Mouse (Mus musculus) G1E (cell line): ENCODE measurements around the gene Pitx1. TPM values are rescaled to one million over a fixed set of nuclear protein-coding genes. Genes with fewer than 3 reads are reported as not detected.

Experiments used
- ATAC-seq: 2 replicates; pipeline ENCODE4 v1.8.0; 2016; ENCODE audit warnings: mild to moderate bottlenecking; ENCODE audit not compliant: insufficient number of reproducible peaks, poor library complexity, low FRiP score, severe bottlenecking; ENCODE audit errors: extremely low read depth
- DNase-seq: peaks from one replicate; pipeline ENCODE4 v3.0.0; 2012; ENCODE audit warnings: low spot score
- H3K27me3 ChIP-seq: 2 replicates; pipeline ENCODE4 v1.6.1; 2012; ENCODE audit warnings: mild to moderate bottlenecking, low read length, inconsistent platforms; ENCODE audit not compliant: insufficient read depth
- H3K36me3 ChIP-seq: replicated peaks from 2 replicates; pipeline ENCODE3; 2012; ENCODE audit warnings: mild to moderate bottlenecking, inconsistent platforms
- H3K4me1 ChIP-seq: 2 replicates; pipeline ENCODE4 v1.6.1; 2012; ENCODE audit warnings: low read depth, low read length, inconsistent platforms, mixed read lengths; ENCODE audit not compliant: insufficient read depth
- H3K4me3 ChIP-seq: 2 replicates; pipeline ENCODE4 v1.5.1; 2012; ENCODE audit warnings: low read depth, mild to moderate bottlenecking, inconsistent platforms, low read length, moderate library complexity, mixed read lengths
- H3K9me3 ChIP-seq: replicated peaks from 2 replicates; pipeline ENCODE4 v1.6.1; 2012; ENCODE audit warnings: inconsistent platforms
- CTCF ChIP-seq: IDR thresholded peaks from 2 replicates; pipeline ENCODE4 v1.5.1; 2012; ENCODE audit warnings: low read depth, low read length, inconsistent platforms, mixed read lengths
- GATA1 ChIP-seq: IDR thresholded peaks from 2 replicates; pipeline ENCODE4 v1.6.1; 2012; ENCODE audit warnings: borderline replicate concordance, low read length, inconsistent platforms, mixed read lengths
- GATA2 ChIP-seq: IDR thresholded peaks from 2 replicates; pipeline ENCODE4 v1.6.1; 2012; ENCODE audit warnings: low read depth, low read length, inconsistent platforms, borderline replicate concordance
- POLR2AphosphoS5 ChIP-seq: IDR thresholded peaks from 2 replicates; pipeline ENCODE4 v1.6.1; 2012; ENCODE audit warnings: low read depth, low read length, inconsistent platforms; ENCODE audit not compliant: insufficient replicate concordance
- TAL1 ChIP-seq: conservative IDR thresholded peaks from 2 replicates; pipeline ENCODE4 v1.6.1; 2012; ENCODE audit warnings: low read depth, low read length, inconsistent platforms, mixed read lengths
- polyA plus RNA-seq: library from polyadenylated mRNA; stranded (reverse); fragments of >175 nt; gene quantifications from 2 replicates; pipeline ENCODE4 v1.2.3, GENCODE M21; 2012
- total RNA-seq, 2 experiments: library from RNA; stranded (forward) in 1 of 2; stranded (reverse) in 1 of 2; fragments of 200-1000 nt in 1 of 2; fragments of >200 nt in 1 of 2; fragmentation: Nextera tagmentation in 1 of 2; gene quantifications; 2 replicates each; pipeline ENCODE4 v1.2.3; 2014 to 2017

The Pitx1 gene
- total and polyA plus RNA-seq, 3 experiments: not detected

DNA sequence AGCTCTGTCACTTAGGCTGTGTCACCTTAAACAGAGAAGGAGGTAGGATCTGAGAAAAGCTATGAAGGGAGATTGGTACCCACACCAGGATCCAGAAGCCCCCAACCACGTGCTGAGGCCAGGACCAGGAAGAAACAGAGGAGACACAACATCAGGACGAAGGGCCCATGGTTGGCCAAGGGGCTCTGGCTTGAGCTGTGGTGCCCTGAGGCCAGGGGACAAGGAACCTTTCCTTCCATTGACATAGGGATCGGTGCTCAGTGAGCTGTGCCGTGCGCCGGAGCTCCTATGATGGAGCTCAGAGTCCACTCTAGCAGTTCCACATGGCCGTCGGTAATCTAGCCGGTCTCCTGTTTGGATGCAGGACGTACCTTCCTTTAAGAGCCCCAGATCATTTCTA is 26.3 kb downstream of the Pitx1 start:
- H3K9me3 ChIP-seq: no peaks in the 10 kb centered on the region
- no peak overlapping the region for H3K4me3 ChIP-seq
- DNase-seq: no peak
- H3K4me1 ChIP-seq: no peaks in the 10 kb centered on the region
- no peaks in the 10 kb centered on the region for H3K36me3 ChIP-seq
- ATAC-seq: no peak
- H3K27me3 ChIP-seq: peaks cover 7% of the 10 kb centered on the region
- TF ChIP-seq CTCF (no peak), POLR2AphosphoS5 (no peak), GATA1 (no peak), TAL1 (no peak), GATA2 (no peak)

- H3K4me1 ChIP-seq: no peaks in the 10 kb centered on the region
- no peaks in the 10 kb centered on the region for H3K9me3 ChIP-seq
- ATAC-seq (no peak), DNase-seq (no peak)
- H3K4me3 ChIP-seq: no peak overlapping the region
- TF ChIP-seq GATA2 (no peak), GATA1 (no peak), POLR2AphosphoS5 (no peak), TAL1 (no peak), CTCF (no peak)
- H3K27me3 ChIP-seq: peaks cover 9% of the 10 kb centered on the region
- H3K36me3 ChIP-seq: no peaks in the 10 kb centered on the region
These were observed 26.9 kb downstream of the Pitx1 start for GRCm38 (mm10) chr13:55809041-55809623.

GRCm38 (mm10) chr13:55803973-55804372 is 32.0 kb downstream of the Pitx1 start:
- ATAC-seq: no peak

GRCm38 (mm10) chr13:55801246-55801645 is 34.7 kb downstream of the Pitx1 start:
- H3K4me3 ChIP-seq: no peak overlapping the region
- no peak for DNase-seq
- H3K9me3 ChIP-seq: no peaks in the 10 kb centered on the region
- no peaks in the 10 kb centered on the region for H3K4me1 ChIP-seq
- no peaks in the 10 kb centered on the region for H3K36me3 ChIP-seq
- ATAC-seq: no peak
- no peak for TF ChIP-seq TAL1
- no peak for TF ChIP-seq GATA1
- no peak for TF ChIP-seq CTCF
- no peak for TF ChIP-seq GATA2
- no peak for TF ChIP-seq POLR2AphosphoS5
- peaks cover 9% of the 10 kb centered on the region for H3K27me3 ChIP-seq

More at GRCm38 (mm10) chr13:55803973-55804372, 32.0 kb downstream of the Pitx1 start:
- no peak for TF ChIP-seq CTCF
- TF ChIP-seq TAL1: no peak
- no peak for TF ChIP-seq GATA1
- TF ChIP-seq GATA2: no peak
- H3K4me1 ChIP-seq: no peaks in the 10 kb centered on the region
- H3K4me3 ChIP-seq: no peak overlapping the region
- no peaks in the 10 kb centered on the region for H3K9me3 ChIP-seq
- no peaks in the 10 kb centered on the region for H3K36me3 ChIP-seq
- DNase-seq: no peak
- peaks cover 7% of the 10 kb centered on the region for H3K27me3 ChIP-seq

- DNase-seq (no peak), ATAC-seq (no peak)
- no peaks in the 10 kb centered on the region for H3K27me3 ChIP-seq
- no peaks in the 10 kb centered on the region for H3K4me1 ChIP-seq
- no peaks in the 10 kb centered on the region for H3K36me3 ChIP-seq
- H3K9me3 ChIP-seq: no peaks in the 10 kb centered on the region
- no peak overlapping the region for H3K4me3 ChIP-seq
- TF ChIP-seq GATA1: no peak
- no peak for TF ChIP-seq POLR2AphosphoS5
- TF ChIP-seq CTCF: no peak
- no peak for TF ChIP-seq TAL1
- TF ChIP-seq GATA2: no peak
These were observed 49.9 kb downstream of the Pitx1 start for GRCm38 (mm10) chr13:55786120-55786519.

- Histone ChIP-seq H3K27me3 (no peaks in the 10 kb centered on the region), H3K4me1 (no peaks in the 10 kb centered on the region), H3K9me3 (no peaks in the 10 kb centered on the region), H3K36me3 (no peaks in the 10 kb centered on the region), H3K4me3 (no peak within 1 kb of the TSS)
- TF ChIP-seq POLR2AphosphoS5 (no peak), CTCF (no peak), GATA1 (no peak), GATA2 (no peak)
- no peak for ATAC-seq
- no peak for DNase-seq
These were observed 51.7 kb downstream of the Pitx1 start, which contains the start of gene Catsper3 for GRCm38 (mm10) chr13:55784268-55784667. TSS of gene Catsper3 (plus strand) at chr13:55784568.
